Mouse (Mus musculus): ENCODE data around the gene Gm3233. TPM values are rescaled to one million over a fixed set of nuclear protein-coding genes. Genes with fewer than 3 reads are reported as not detected.

The Gm3233 gene
- not detected in 2 replicates for polyA plus RNA-seq (2015; fragmentation: Nextera tagmentation; extraction: Ambion mirVana)

GRCm38 (mm10) chr10:77759582-77759981 lies at the start of gene Gm3233:
Gene Gm3233, minus strand, starts transcription at chr10:77759682.

GRCm38 (mm10) chr10:77798921-77799508 lies 39.5 kb upstream of the Gm3233 start, which contains the start of gene Gm19668:
Gene Gm19668, minus strand, starts transcription at chr10:77799133.

GRCm38 (mm10) chr10:77794976-77795375 lies 35.5 kb upstream of the Gm3233 start, which contains the start of gene Gm9639:
Gene Gm9639, minus strand, starts transcription at chr10:77795076.

DNA sequence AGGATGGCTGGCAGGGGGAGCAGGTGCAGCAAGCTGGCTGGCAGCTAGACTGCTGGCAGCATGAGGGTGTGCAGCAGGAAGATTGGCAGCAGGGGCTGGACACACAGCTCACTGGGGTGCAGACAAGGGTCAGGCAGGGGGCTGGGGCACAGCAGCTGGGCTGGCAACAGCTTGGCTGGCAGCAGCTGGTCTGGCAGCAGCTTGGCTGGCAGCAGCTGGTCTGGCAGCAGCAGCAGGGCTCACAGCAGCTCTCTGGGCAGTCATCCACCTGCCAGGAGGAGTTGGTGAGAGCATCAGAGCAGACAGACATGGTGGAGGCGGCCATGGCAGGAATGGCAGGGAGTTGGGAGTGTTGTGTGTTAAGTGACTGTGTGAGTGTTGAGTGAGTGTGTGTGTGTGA lies 28.4 kb upstream of the Gm3233 start, which contains the start of gene Gm7137:
Gm7137 (minus strand) TSS at position 325 of the 400 bp plus-strand sequence.

GRCm38 (mm10) chr10:77782442-77782841 lies 23.0 kb upstream of the Gm3233 start, which contains the start of gene Gm3250:
Gene Gm3250, minus strand, starts transcription at chr10:77782542.

DNA sequence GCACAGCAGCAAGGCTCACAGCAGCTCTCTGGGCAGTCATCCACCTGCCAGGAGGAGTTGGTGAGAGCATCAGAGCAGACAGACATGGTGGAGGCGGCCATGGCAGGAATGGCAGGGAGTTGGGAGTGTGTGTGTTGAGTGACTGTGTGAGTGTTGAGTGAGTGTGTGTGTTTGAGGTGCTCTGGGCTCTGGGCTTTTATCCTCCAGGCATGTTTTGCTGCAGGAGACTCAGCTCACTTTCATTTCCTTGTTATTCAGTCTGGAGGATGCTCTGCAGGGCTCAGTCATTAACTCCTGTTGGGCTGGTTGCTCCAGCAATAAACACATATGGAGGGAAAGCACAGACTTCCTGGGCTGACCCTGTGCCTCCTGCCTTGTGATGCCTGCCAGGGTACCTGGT lies 17.4 kb upstream of the Gm3233 start, which contains the start of gene Gm7138:
Gm7138 (minus strand) TSS at position 101 of the 400 bp plus-strand sequence.

GRCm38 (mm10) chr10:77771225-77771624 lies 11.7 kb upstream of the Gm3233 start, which contains the start of gene Gm3238:
Gene Gm3238, minus strand, starts transcription at chr10:77771325.

DNA sequence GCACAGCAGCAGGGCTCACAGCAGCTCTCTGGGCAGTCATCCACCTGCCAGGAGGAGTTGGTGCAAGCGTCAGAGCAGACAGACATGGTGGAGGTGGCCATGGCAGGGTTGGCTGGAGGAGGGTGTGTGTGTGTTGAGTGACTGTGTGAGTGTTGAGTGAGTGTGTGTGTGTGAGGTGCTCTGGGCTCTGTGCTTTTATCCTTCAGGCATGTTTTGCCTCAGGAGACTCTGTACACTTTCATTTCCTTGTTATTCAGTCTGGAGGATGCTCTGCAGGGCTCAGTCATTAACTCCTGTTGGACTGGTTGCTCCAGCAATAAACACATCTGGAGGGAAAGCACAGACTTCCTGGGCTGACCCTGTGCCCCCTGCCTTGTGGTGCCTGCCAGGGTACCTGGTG lies 8.2 kb downstream of the Gm3233 start, which contains the start of gene Gm9736:
Gm9736 (minus strand) TSS at position 101 of the 400 bp plus-strand sequence.

GRCm38 (mm10) chr10:77741924-77742688 lies 17.4 kb downstream of the Gm3233 start, which contains the start of gene Gm18596:
Gene Gm18596, minus strand, starts transcription at chr10:77742638.

DNA sequence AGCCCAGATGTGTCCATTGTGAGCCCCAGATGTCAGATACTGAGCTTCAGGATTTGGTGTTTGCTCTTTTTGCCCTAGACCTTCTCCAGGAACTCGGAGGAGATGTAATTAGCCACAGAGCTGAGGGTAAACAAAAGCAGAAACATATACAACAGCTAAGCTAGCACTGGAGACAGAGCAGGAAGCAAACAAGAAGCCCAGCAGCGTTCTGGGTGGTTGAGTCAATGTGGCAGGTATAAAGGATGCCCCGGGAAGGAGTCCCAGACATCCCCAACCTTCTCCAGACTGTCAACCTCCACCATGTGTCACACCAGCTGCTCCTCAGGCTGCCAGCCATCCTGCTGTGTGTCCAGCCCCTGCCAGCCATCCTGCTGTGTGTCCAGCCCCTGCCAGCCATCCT lies 33.3 kb downstream of the Gm3233 start, which contains the start of gene Gm10100:
Gm10100 (plus strand) TSS at position 301 of the 400 bp plus-strand sequence.

DNA sequence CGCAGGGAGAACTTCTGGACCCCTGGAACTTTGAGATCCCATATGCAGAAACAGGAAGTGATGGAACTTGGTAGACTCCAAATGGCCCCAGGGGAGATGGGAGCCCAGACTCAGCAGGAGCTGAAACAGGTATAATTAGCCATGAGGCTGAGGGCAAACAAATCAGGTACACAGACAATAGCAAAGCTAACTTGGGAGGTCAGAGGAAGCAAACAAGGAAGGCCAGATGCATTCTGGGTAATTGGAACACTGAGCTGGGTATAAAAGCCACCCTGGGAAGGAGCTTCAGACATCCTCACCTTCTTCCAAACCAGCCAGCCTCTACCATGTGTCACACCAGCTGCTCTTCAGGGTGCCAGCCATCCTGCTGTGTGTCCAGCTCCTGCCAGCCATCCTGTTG lies 39.2 kb downstream of the Gm3233 start, which contains the start of gene Krtap12-1:
Krtap12-1 (plus strand) TSS at position 301 of the 400 bp plus-strand sequence.

DNA sequence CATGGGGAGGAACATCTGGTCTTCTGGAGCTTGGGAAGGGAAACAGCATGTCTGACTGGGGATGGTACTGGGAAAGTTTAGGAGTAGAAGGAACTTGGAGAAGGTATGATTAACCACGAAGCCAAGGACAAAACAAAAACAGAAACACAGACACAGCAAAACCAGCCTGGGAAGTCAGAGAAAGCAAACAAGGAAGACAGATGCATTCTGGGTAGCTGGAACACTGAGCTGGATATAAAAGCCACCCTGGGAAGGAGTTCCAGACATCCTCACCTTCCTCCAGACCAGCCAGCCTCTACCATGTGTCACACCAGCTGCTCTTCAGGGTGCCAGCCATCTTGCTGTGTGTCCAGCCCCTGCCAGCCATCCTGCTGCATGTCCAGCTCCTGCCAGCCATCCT lies 44.0 kb downstream of the Gm3233 start, which contains the start of gene Gm10142:
Gm10142 (plus strand) TSS at position 301 of the 400 bp plus-strand sequence.

GRCm38 (mm10) chr10:77711157-77711556 lies 48.3 kb downstream of the Gm3233 start, which contains the start of gene Gm10024:
Gene Gm10024, plus strand, starts transcription at chr10:77711457.

Other genes starting within 250 kb of the Gm3233 start
- 34.3 and 38.1 TPM in 2 replicates for gene Fam207a, start 243.9 kb downstream of the Gm3233 start, polyA plus RNA-seq (2015; fragmentation: Nextera tagmentation; extraction: Ambion mirVana)
- gene Itgb2, start 229.4 kb downstream of the Gm3233 start, polyA plus RNA-seq (2015; fragmentation: Nextera tagmentation; extraction: Ambion mirVana): 1.5 and 1.6 TPM in 2 replicates
- 87.6 and 92.6 TPM in 2 replicates for gene Pttg1ip, start 178.0 kb downstream of the Gm3233 start, polyA plus RNA-seq (2015; fragmentation: Nextera tagmentation; extraction: Ambion mirVana)
- 276 and 292 TPM in 2 replicates for gene Sumo3, start 153.6 kb downstream of the Gm3233 start, polyA plus RNA-seq (2015; fragmentation: Nextera tagmentation; extraction: Ambion mirVana)
- 1.7 and 3.1 TPM in 2 replicates for gene Gm49325, start 153.5 kb downstream of the Gm3233 start, polyA plus RNA-seq (2015; fragmentation: Nextera tagmentation; extraction: Ambion mirVana)
- gene Ube2g2, start 137.4 kb downstream of the Gm3233 start, polyA plus RNA-seq (2015; fragmentation: Nextera tagmentation; extraction: Ambion mirVana): 53.8 and 60.5 TPM in 2 replicates
- 2.4 and 2.6 TPM in 2 replicates for gene Tspear, start 73.1 kb downstream of the Gm3233 start, polyA plus RNA-seq (2015; fragmentation: Nextera tagmentation; extraction: Ambion mirVana)
- gene Gm19402, start 68.9 kb downstream of the Gm3233 start, polyA plus RNA-seq (2015; fragmentation: Nextera tagmentation; extraction: Ambion mirVana): not detected in 2 replicates
- gene Gm9508, start 62.4 kb downstream of the Gm3233 start, polyA plus RNA-seq (2015; fragmentation: Nextera tagmentation; extraction: Ambion mirVana): not detected in 2 replicates
- not detected in 2 replicates for gene Gm10272, start 53.1 kb downstream of the Gm3233 start, polyA plus RNA-seq (2015; fragmentation: Nextera tagmentation; extraction: Ambion mirVana)
- gene Gm10024, start 48.2 kb downstream of the Gm3233 start, polyA plus RNA-seq (2015; fragmentation: Nextera tagmentation; extraction: Ambion mirVana): not detected in 2 replicates
- not detected in 2 replicates for gene Gm10142, start 43.9 kb downstream of the Gm3233 start, polyA plus RNA-seq (2015; fragmentation: Nextera tagmentation; extraction: Ambion mirVana)
- gene Krtap12-1, start 39.1 kb downstream of the Gm3233 start, polyA plus RNA-seq (2015; fragmentation: Nextera tagmentation; extraction: Ambion mirVana): not detected in 2 replicates
- gene Gm10100, start 33.2 kb downstream of the Gm3233 start, polyA plus RNA-seq (2015; fragmentation: Nextera tagmentation; extraction: Ambion mirVana): not detected in 2 replicates
- not detected in 2 replicates for gene Gm18596, start 17.0 kb downstream of the Gm3233 start, polyA plus RNA-seq (2015; fragmentation: Nextera tagmentation; extraction: Ambion mirVana)
- gene Gm9736, start 8.3 kb downstream of the Gm3233 start, polyA plus RNA-seq (2015; fragmentation: Nextera tagmentation; extraction: Ambion mirVana): not detected in 2 replicates
- not detected in 2 replicates for gene Gm3238, start 11.6 kb upstream of the Gm3233 start, polyA plus RNA-seq (2015; fragmentation: Nextera tagmentation; extraction: Ambion mirVana)
- not detected in 2 replicates for gene Gm7138, start 17.3 kb upstream of the Gm3233 start, polyA plus RNA-seq (2015; fragmentation: Nextera tagmentation; extraction: Ambion mirVana)
- not detected in 2 replicates for gene Gm3250, start 22.9 kb upstream of the Gm3233 start, polyA plus RNA-seq (2015; fragmentation: Nextera tagmentation; extraction: Ambion mirVana)
- gene Gm7137, start 28.5 kb upstream of the Gm3233 start, polyA plus RNA-seq (2015; fragmentation: Nextera tagmentation; extraction: Ambion mirVana): not detected in 2 replicates
- not detected in 2 replicates for gene Gm9639, start 35.4 kb upstream of the Gm3233 start, polyA plus RNA-seq (2015; fragmentation: Nextera tagmentation; extraction: Ambion mirVana)
- gene Gm19668, start 39.5 kb upstream of the Gm3233 start, polyA plus RNA-seq (2015; fragmentation: Nextera tagmentation; extraction: Ambion mirVana): not detected in 2 replicates
- gene Gm9507, start 52.2 kb upstream of the Gm3233 start, polyA plus RNA-seq (2015; fragmentation: Nextera tagmentation; extraction: Ambion mirVana): not detected in 2 replicates
- not detected in 2 replicates for gene Gm2696, start 55.0 kb upstream of the Gm3233 start, polyA plus RNA-seq (2015; fragmentation: Nextera tagmentation; extraction: Ambion mirVana)
- not detected in 2 replicates for gene Krtap10-4, start 67.4 kb upstream of the Gm3233 start, polyA plus RNA-seq (2015; fragmentation: Nextera tagmentation; extraction: Ambion mirVana)
- not detected in 2 replicates for gene Krtap10-10, start 76.3 kb upstream of the Gm3233 start, polyA plus RNA-seq (2015; fragmentation: Nextera tagmentation; extraction: Ambion mirVana)
- not detected in 2 replicates for gene Gm36176, start 87.1 kb upstream of the Gm3233 start, polyA plus RNA-seq (2015; fragmentation: Nextera tagmentation; extraction: Ambion mirVana)
- gene Gm10318, start 93.2 kb upstream of the Gm3233 start, polyA plus RNA-seq (2015; fragmentation: Nextera tagmentation; extraction: Ambion mirVana): not detected in 2 replicates
- not detected in 2 replicates for gene Gm3285, start 102.3 kb upstream of the Gm3233 start, polyA plus RNA-seq (2015; fragmentation: Nextera tagmentation; extraction: Ambion mirVana)
- 22.2 and 26.6 TPM in 2 replicates for gene Lrrc3, start 142.9 kb upstream of the Gm3233 start, polyA plus RNA-seq (2015; fragmentation: Nextera tagmentation; extraction: Ambion mirVana)
- 8.9 and 10.4 TPM in 2 replicates for gene Trpm2, start 210.9 kb upstream of the Gm3233 start, polyA plus RNA-seq (2015; fragmentation: Nextera tagmentation; extraction: Ambion mirVana)
- 65.9 and 70.1 TPM in 2 replicates for gene 1810043G02Rik, start 218.8 kb upstream of the Gm3233 start, polyA plus RNA-seq (2015; fragmentation: Nextera tagmentation; extraction: Ambion mirVana)

Data from neural tube, postnatal 0 days (tissue).